Mouse (Mus musculus) ES-E14 (cell line): ENCODE data around the gene Mymx. TPM values are rescaled to one million over a fixed set of nuclear protein-coding genes. Genes with fewer than 3 reads are reported as not detected.

Experiments used
- DNase-seq: peaks from one replicate; pipeline ENCODE4 v3.0.0-alpha.2; 2013; ENCODE audit warnings: low read depth, low spot score
- H3K27ac ChIP-seq: 2 replicates; pipeline ENCODE4 v1.5.1; 2012; ENCODE audit warnings: low read depth, mild to moderate bottlenecking, low read length, moderate library complexity, mixed read lengths; ENCODE audit not compliant: poor library complexity, insufficient read depth, severe bottlenecking
- H3K36me3 ChIP-seq: 2 replicates; pipeline ENCODE4 v1.6.1; 2012; ENCODE audit warnings: mild to moderate bottlenecking, low read length, moderate library complexity, mixed read lengths; ENCODE audit not compliant: control insufficient read depth, poor library complexity, insufficient read depth, severe bottlenecking
- H3K4me1 ChIP-seq, 2 experiments: fragments of 150-350 bp in 1 of 2; sonication (generic) in 1 of 2; 2 replicates each; pipeline ENCODE4 v1.6.1; 2012; ENCODE audit warnings: low read length in 2 of 2, mild to moderate bottlenecking in 1 of 2, mixed read lengths in 1 of 2; ENCODE audit not compliant: control insufficient read depth in 2 of 2, insufficient read depth in 2 of 2, poor library complexity in 1 of 2
- H3K4me3 ChIP-seq, 2 experiments: fragments of 150-350 bp in 1 of 2; sonication (generic) in 1 of 2; 2 replicates each; pipeline ENCODE4 v1.5.1; 2012; ENCODE audit warnings: low read length in 2 of 2, low read depth in 1 of 2, mild to moderate bottlenecking in 1 of 2, mixed read lengths in 1 of 2; ENCODE audit not compliant: insufficient read depth in 1 of 2, poor library complexity in 1 of 2, severe bottlenecking in 1 of 2
- H3K9ac ChIP-seq: 2 replicates; pipeline ENCODE4 v1.6.1; 2012; ENCODE audit warnings: low read depth, mild to moderate bottlenecking, low read length, mixed read lengths; ENCODE audit not compliant: poor library complexity, insufficient read depth, severe bottlenecking
- H3K9me3 ChIP-seq: fragments of 150-350 bp; sonication (generic); 2 replicates; pipeline ENCODE4 v1.6.1; 2012; ENCODE audit warnings: low read depth, mild to moderate bottlenecking, low read length; ENCODE audit not compliant: control insufficient read depth, insufficient read depth
- CHD2 ChIP-seq: IDR thresholded peaks from 2 replicates; pipeline ENCODE4 v1.6.1; 2014; ENCODE audit warnings: mild to moderate bottlenecking, low read depth, low read length, inconsistent platforms
- HCFC1 ChIP-seq: IDR thresholded peaks from 2 replicates; pipeline ENCODE4 v1.6.1; 2012; ENCODE audit warnings: low read length, inconsistent platforms, borderline replicate concordance; ENCODE audit not compliant: insufficient read depth
- MAFK ChIP-seq: IDR thresholded peaks from 2 replicates; pipeline ENCODE4 v1.6.1; 2014; ENCODE audit warnings: mild to moderate bottlenecking, low read depth, low read length, inconsistent platforms; ENCODE audit not compliant: insufficient read depth
- ZC3H11A ChIP-seq: IDR thresholded peaks from 2 replicates; pipeline ENCODE4 v1.6.1; 2012; ENCODE audit warnings: low read depth, mild to moderate bottlenecking, inconsistent platforms, low read length, borderline replicate concordance
- ZNF384 ChIP-seq: IDR thresholded peaks from 2 replicates; pipeline ENCODE4 v1.6.1; 2012; ENCODE audit warnings: low read depth, low read length, inconsistent platforms
- in situ Hi-C, 2 experiments: fragments of 600-800 bp; cut with MboI; formaldehyde crosslinking; loops; one replicate each; pipeline ENCODE4 v1.15.1; 2025; ENCODE audit warnings: low sequenced_read_pairs in 2 of 2, inconsistent platforms in 1 of 2; ENCODE audit not compliant: unreplicated experiment in 2 of 2
- total RNA-seq: library from RNA; depleted of rRNA; stranded (reverse); fragments of 300-350 nt; gene quantifications from 2 replicates; pipeline ENCODE4 v1.2.3, GENCODE M21; 2012

Gene Mymx
- total RNA-seq, 1 experiment, result 66.0 TPM

GRCm38 (mm10) chr17:45616046-45616650 is 14.2 kb upstream of the Mymx start:
- no peak for DNase-seq
- no peaks in the 10 kb centered on the region for H3K36me3 ChIP-seq
- H3K9me3 ChIP-seq, result no peaks in the 10 kb centered on the region
- no peak for TF ChIP-seq ZC3H11A
- no peak for TF ChIP-seq HCFC1
- no peak for TF ChIP-seq ZNF384
- no peak for TF ChIP-seq MAFK
- no peak for TF ChIP-seq CHD2
- H3K4me3 ChIP-seq, result no peak overlapping the region
- in situ Hi-C loops, result no loop called here
- peaks cover 24 to 31% of the 10 kb centered on the region in 2 experiments for H3K4me1 ChIP-seq
- H3K9ac ChIP-seq, result no peak overlapping the region
- no peak overlapping the region; the same call in 1 of the 2 replicates for H3K27ac ChIP-seq

GRCm38 (mm10) chr17:45612921-45613320 is 11.0 kb upstream of the Mymx start:
- Histone ChIP-seq H3K4me3 (no peak overlapping the region), H3K9ac (no peak overlapping the region), H3K36me3 (no peaks in the 10 kb centered on the region), H3K27ac (peak overlapping the region; percentile 0; the same call in 1 of the 2 replicates), H3K9me3 (no peaks in the 10 kb centered on the region), H3K4me1 (peaks cover 18 to 29% of the 10 kb centered on the region in 2 experiments)
- in situ Hi-C loops, result no loop called here
- no peak for DNase-seq
- no peak for TF ChIP-seq MAFK

DNA sequence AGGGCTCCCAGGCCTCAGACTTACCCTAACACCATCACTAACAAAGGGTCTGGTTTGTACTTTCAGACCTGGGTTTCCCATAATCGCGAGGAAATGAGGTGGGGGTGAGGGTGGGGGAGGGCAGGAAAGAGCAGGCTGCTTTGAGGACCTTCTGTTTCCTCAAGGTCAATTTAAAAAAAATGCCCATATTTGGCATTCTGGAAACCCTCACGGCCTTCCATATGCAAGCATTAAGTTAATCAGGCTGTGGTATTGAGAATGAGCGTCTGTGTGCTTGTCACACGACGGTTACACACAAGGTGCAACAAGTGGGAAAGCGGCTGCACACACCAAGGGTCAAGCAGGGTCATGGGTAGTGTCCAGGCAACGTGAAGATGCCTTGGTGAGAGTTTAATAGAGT is 10.1 kb upstream of the Mymx start:
- in situ Hi-C loops, result no loop called here
- H3K27ac ChIP-seq, result peak overlapping the region; percentile 58
- TF ChIP-seq HCFC1, result no peak
- no peak for TF ChIP-seq ZNF384
- TF ChIP-seq CHD2, result 0 out of 2 replicates have a peak, but pooled peaks have one; percentile 14
- no peak for TF ChIP-seq MAFK

DNA sequence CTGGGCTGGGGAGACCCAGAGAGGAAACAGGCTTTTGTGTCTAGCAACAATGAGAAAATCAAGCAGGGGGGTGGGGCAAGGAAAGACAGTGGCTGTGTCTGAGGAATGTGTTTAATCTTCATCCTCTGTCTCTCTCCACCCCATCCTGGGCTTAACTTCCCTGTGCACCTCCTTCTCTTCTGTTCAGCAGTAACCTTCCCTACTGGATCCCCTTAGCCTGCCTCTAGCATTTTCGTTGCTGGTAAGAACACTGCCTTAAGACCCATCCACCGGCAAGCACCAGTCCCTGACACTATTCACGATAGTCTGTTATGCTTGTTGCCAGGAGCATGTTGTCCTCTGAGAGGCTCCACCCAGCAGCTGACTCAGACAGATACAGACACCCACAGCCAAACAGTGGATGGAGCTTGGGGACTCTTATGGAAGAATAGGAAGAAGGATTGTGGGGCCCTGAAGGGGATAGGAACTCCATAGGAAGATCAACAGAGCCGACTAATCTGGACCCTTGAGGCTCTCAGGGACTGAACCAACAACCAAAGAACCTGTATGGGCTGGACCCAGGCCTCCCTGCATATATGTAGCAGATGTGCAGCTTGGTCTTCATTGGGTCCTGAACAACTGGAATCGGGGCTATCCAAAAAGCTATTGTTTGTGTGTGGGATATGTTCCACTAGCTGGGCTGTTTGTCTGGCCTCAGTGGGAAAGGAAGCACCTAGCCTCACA is 8.4 kb upstream of the Mymx start:
- TF ChIP-seq MAFK, result no peak
- TF ChIP-seq ZC3H11A, result no peak
- no peak for TF ChIP-seq HCFC1
- no peak for TF ChIP-seq CHD2
- TF ChIP-seq ZNF384, result no peak
- H3K4me3 ChIP-seq, result no peak overlapping the region; a peak in 1 of 4 replicates

More for the DNA sequence above, 10.1 kb upstream of the Mymx start:
- Histone ChIP-seq H3K4me1 (peaks cover 18 to 26% of the 10 kb centered on the region in 2 experiments), H3K9me3 (no peaks in the 10 kb centered on the region), H3K4me3 (no peak overlapping the region), H3K9ac (no peak overlapping the region; the same call in 1 of the 2 replicates), H3K36me3 (no peaks in the 10 kb centered on the region)
- no peak for DNase-seq

More for the DNA sequence above, 8.4 kb upstream of the Mymx start:
- Histone ChIP-seq H3K27ac (peak overlapping the region; percentile 92), H3K9me3 (no peaks in the 10 kb centered on the region), H3K36me3 (no peaks in the 10 kb centered on the region), H3K9ac (peak overlapping the region; percentile 39; the same call in 1 of the 2 replicates), H3K4me1 (peaks cover 12 to 19% of the 10 kb centered on the region in 2 experiments)
- peak; percentile 60 for DNase-seq
- in situ Hi-C loops, result no loop called here
